Mouse (Mus musculus): ENCODE data around the gene Ppp1cc.
"Not testable (repeated sequence)": the region's sequence is repeated elsewhere in the genome, so short reads cannot be mapped to it uniquely, and the experiment has no call there.

Ppp1cc gene

DNA sequence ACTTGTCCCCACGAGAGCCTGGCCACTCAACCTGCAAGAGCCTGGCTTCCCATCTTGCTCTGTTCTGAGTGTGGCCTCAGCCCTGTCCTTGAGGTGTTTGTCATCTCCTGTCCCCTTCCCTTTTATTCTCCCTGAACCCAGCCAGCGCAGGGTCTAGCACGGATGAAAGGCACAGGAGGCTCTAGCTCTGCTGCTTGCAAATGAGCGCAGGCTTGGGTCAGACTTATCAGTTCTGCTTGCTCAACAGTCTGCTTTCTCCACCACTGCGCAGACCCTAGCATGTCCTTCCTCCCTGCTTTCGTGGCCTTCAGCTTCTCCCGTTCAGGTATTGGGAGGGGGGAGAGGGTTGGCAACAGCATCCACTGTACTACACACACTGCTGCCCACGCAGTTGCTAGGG is 54.0 kb downstream of the Ppp1cc start:
- no peak for DNase-seq (ENCODE audit: extremely low spot score, low spot score)

DNA sequence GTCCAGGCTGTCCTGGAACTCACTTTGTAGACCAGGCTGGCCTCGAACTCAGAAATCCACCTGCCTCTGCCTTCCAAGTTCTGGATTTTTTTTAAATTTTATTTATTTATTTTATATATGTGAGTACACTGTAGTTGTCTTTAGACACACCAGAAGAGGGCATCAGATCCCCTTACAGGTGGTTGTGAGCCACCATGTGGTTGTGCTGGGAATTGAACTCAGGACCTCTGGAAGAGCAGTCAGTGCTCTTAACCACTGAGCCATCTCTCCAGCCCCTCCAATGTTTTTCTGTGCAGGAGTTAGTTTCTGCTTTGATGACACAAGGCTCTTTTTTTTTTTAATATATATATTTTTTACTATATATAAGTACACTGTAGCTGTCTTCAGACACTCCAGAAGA is 54.7 kb downstream of the Ppp1cc start:
- not testable (repeated sequence) for DNase-seq (ENCODE audit: extremely low spot score, low spot score)

- DNase-seq (ENCODE audit: extremely low spot score, low spot score), result no peak
Observed at GRCm38 (mm10) chr5:122213861-122214260, 55.8 kb downstream of the Ppp1cc start.

DNA sequence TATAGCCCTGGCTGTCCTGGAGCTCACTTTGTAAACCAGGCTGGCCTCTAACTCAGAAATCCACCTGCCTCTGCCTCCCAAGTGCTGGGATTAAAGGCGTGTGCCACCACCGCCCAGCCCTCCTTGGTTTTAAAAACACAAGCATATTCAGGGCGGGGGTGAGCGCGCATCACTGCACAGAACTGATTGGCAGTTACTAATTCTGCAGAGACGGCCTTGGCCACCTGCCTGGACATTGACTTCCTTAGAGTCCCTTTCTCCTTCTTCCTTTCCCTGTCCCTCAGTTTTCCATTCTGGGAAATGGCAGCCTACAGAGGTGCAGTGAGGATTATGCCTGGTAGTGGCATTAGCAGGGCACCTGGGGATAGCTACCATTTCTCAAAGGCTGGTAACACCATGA is 59.6 kb downstream of the Ppp1cc start:
- no peak for DNase-seq (ENCODE audit: extremely low spot score, low spot score)

- DNase-seq (ENCODE audit: extremely low spot score, low spot score), result no peak
Observed at GRCm38 (mm10) chr5:122218109-122218905, 60.2 kb downstream of the Ppp1cc start.

- no peak for DNase-seq (ENCODE audit: extremely low spot score, low spot score)
Observed at GRCm38 (mm10) chr5:122218928-122219327, 60.9 kb downstream of the Ppp1cc start.

- DNase-seq (ENCODE audit: extremely low spot score, low spot score), result no peak
Observed at GRCm38 (mm10) chr5:122219655-122220629, 61.9 kb downstream of the Ppp1cc start.

- DNase-seq (ENCODE audit: extremely low spot score, low spot score), result no peak
Observed at GRCm38 (mm10) chr5:122221085-122221484, 63.0 kb downstream of the Ppp1cc start.

DNA sequence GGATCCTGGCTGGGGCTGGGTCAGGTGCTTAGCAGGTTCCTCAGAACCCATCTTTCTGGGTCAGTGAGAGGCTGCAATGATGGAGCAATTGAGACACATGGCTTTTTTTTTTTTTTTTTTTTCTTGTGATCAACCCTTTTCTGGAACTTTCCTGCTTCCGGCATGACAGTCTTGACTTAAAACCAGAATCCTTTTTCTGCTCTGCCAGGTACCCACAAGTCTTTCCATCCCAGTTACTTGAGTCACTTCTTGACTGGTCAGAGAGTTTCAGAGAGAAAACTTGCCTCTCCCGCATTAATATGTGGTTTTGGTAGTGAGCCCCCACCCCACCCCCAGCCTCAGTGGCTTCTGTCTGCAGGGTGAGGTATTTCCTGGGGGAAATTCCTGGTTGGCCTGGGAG is 66.2 kb downstream of the Ppp1cc start:
- DNase-seq (ENCODE audit: extremely low spot score, low spot score), result no peak
